Mouse (Mus musculus) layer of hippocampus, adult 18-20 months (tissue): Measurements from ENCODE around the gene Pfkl. TPM values are rescaled to one million over a fixed set of nuclear protein-coding genes. Genes with fewer than 3 reads are reported as not detected.
A peak's percentile ranks its signal among the peaks of the same experiment; 100 is the strongest.
"Not testable (repeated sequence)": the region's sequence is repeated elsewhere in the genome, so short reads cannot be mapped to it uniquely, and the experiment has no call there.

Experiments
- DNase-seq, 2 experiments: peaks; one replicate each; pipeline ENCODE4 v3.0.0; 2022; ENCODE audit warnings: low spot score in 2 of 2
- total RNA-seq, 2 experiments: library from RNA; stranded (reverse); gene quantifications; 2 replicates each; pipeline ENCODE4 v1.2.3; 2021

The Pfkl gene
- total RNA-seq, 2 experiments from 2014 or later, result 217 to 223 TPM

- DNase-seq, result no peak
Measured at GRCm38 (mm10) chr10:78012661-78013495, 3.0 kb upstream of the Pfkl start.

GRCm38 (mm10) chr10:78011116-78011515 lies 1.2 kb upstream of the Pfkl start:
- not testable (repeated sequence) for DNase-seq

GRCm38 (mm10) chr10:78010335-78010734 lies 452 bp upstream of the Pfkl start:
- no peak for DNase-seq

- peak; percentile 90 to 96 for DNase-seq
Measured at GRCm38 (mm10) chr10:78009184-78009944, 519 bp downstream of the Pfkl start.

- DNase-seq, result no peak
Measured at GRCm38 (mm10) chr10:78008169-78008568, 1.7 kb downstream of the Pfkl start.

GRCm38 (mm10) chr10:78007203-78007602 lies 2.7 kb downstream of the Pfkl start:
- no peak for DNase-seq

- DNase-seq, result no peak
Measured at GRCm38 (mm10) chr10:78005791-78006438, 4.0 kb downstream of the Pfkl start.

GRCm38 (mm10) chr10:78004479-78005100 lies 5.3 kb downstream of the Pfkl start:
- peak in 1 of 2 experiments; percentile 75 for DNase-seq

GRCm38 (mm10) chr10:78002316-78002715 lies 7.6 kb downstream of the Pfkl start:
- DNase-seq, result peak in 1 of 2 experiments; percentile 39

GRCm38 (mm10) chr10:78001796-78002195 lies 8.1 kb downstream of the Pfkl start:
- peak; percentile 93 to 96 for DNase-seq

- no peak for DNase-seq
Measured at GRCm38 (mm10) chr10:78000200-78000599, 9.7 kb downstream of the Pfkl start.

GRCm38 (mm10) chr10:77995639-77996038 lies 14.2 kb downstream of the Pfkl start:
- DNase-seq, result no peak

GRCm38 (mm10) chr10:77985775-77986174 lies 24.1 kb downstream of the Pfkl start:
- DNase-seq, result no peak

- DNase-seq, result peak; percentile 63 to 86
Measured at GRCm38 (mm10) chr10:77984660-77985059, 25.2 kb downstream of the Pfkl start.

GRCm38 (mm10) chr10:77978351-77979350 lies 31.2 kb downstream of the Pfkl start, which contains the start of gene 1810043G02Rik:
Gene 1810043G02Rik, plus strand, starts transcription at chr10:77978524.
- DNase-seq, result peak; percentile 99

GRCm38 (mm10) chr10:77976458-77977150 lies 33.3 kb downstream of the Pfkl start:
- DNase-seq, result no peak

- no peak for DNase-seq
Measured at GRCm38 (mm10) chr10:77975653-77976052, 34.2 kb downstream of the Pfkl start.

GRCm38 (mm10) chr10:77974811-77975210 lies 35.1 kb downstream of the Pfkl start:
- no peak for DNase-seq

- DNase-seq, result no peak
Measured at GRCm38 (mm10) chr10:77974323-77974722, 35.6 kb downstream of the Pfkl start.
